Mouse (Mus musculus) megakaryocyte, embryonic 14.5 days (primary cell): Measurements from ENCODE around the gene Spem1. TPM values are rescaled to one million over a fixed set of nuclear protein-coding genes. Genes with fewer than 3 reads are reported as not detected.

Source experiments
- H3K27me3 ChIP-seq: replicated peaks from 2 replicates; pipeline ENCODE3; 2012; ENCODE audit warnings: inconsistent platforms
- H3K36me3 ChIP-seq: replicated peaks from 2 replicates; pipeline ENCODE3; 2012; ENCODE audit warnings: low read length, inconsistent platforms, mixed read lengths
- H3K4me1 ChIP-seq: 2 replicates; pipeline ENCODE4 v1.6.1; 2012; ENCODE audit warnings: inconsistent platforms
- H3K4me3 ChIP-seq: replicated peaks from 2 replicates; pipeline ENCODE3; 2012; ENCODE audit warnings: moderate library complexity, mild to moderate bottlenecking, inconsistent platforms
- H3K9me3 ChIP-seq: 2 replicates; pipeline ENCODE4 v1.6.1; 2012; ENCODE audit warnings: inconsistent platforms
- FLI1 ChIP-seq: IDR thresholded peaks from 2 replicates; pipeline ENCODE4 v1.6.1; 2012; ENCODE audit warnings: low read length, inconsistent platforms, mixed read lengths
- GATA1 ChIP-seq: IDR thresholded peaks from 3 replicates; pipeline ENCODE4 v1.6.1; 2012; ENCODE audit warnings: mixed read lengths, low read length, inconsistent platforms, borderline replicate concordance
- polyA plus RNA-seq: library from polyadenylated mRNA; stranded (reverse); fragments of >175 nt; gene quantifications from 2 replicates; pipeline ENCODE4 v1.2.3, GENCODE M21; 2012; ENCODE audit warnings: low replicate concordance; ENCODE audit not compliant: insufficient read depth

Spem1 gene
- polyA plus RNA-seq, 1 experiment = not detected

DNA sequence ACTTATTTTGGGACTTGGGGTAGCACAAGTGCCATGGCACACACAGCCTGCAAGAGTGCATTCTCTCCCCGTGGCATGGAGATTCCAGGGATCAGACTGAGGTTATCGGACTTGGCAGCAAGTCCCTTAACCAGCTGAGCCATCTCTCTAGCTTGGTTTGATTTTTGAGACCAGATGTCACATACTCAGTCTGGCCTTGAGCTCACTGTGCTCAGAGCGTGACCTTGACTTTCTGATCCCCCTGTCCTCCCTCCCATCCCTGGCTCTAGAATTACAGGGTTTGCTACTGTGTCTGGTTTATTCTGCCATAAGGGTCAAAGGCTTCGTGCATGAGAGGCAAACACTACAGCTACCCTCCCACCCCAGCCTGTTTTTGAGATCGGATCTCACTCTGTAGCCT lies 32.5 kb downstream of the Spem1 start:
- TF ChIP-seq FLI1 (no peak), GATA1 (no peak)
- Histone ChIP-seq H3K4me3 (no peak overlapping the region), H3K9me3 (no peaks in the 10 kb centered on the region), H3K27me3 (peaks cover 24% of the 10 kb centered on the region), H3K36me3 (no peaks in the 10 kb centered on the region), H3K4me1 (peaks cover 19% of the 10 kb centered on the region)

DNA sequence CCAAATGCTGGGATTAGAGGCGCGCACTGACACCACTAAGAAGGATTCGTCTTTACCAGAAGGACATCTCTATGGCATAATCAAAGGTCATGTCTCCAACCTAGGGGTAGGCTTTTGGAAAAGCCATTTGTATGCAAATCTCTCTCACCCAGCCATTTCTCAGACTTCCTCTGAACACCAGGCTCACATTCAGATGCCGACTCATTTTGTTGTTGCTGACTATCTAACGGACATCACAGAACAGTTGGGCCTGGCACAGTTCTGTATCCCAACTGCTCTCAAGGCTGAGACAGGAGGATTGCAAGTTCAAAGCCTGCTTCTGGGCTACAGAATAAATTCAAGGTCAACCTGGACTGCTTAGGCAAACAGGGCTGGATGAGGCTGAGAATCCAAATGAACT lies 34.7 kb downstream of the Spem1 start:
- H3K27me3 ChIP-seq = peaks cover 17% of the 10 kb centered on the region
- TF ChIP-seq GATA1 (no peak), FLI1 (no peak)
- no peaks in the 10 kb centered on the region for H3K9me3 ChIP-seq
- H3K4me3 ChIP-seq = no peak overlapping the region
- peaks cover 13% of the 10 kb centered on the region for H3K4me1 ChIP-seq
- no peaks in the 10 kb centered on the region for H3K36me3 ChIP-seq

DNA sequence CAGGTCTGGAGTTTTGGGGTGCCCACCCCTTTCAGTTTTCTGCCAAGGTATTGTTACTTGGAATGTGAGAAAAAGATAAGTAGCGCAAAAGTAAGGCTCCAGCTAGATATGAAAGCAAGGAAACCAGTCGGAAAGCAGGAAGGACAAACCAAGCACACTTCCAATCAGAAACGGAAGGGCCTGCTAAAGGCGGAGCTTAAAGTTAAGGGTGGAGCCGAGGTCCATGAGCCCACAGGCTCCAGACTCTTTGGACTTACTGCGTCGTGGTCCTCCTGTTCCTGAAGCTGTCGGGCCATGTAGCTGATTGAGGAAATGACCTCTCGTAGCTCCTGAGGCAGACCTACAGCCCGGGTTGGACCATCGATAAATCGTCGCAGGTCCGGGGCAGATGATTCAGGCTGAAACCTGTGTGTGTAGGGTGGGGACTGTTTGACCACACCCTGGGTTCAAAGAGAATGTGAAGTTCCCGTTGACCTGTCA lies 37.1 kb downstream of the Spem1 start:
- Histone ChIP-seq H3K4me1 (peaks cover 17% of the 10 kb centered on the region), H3K4me3 (peak overlapping the region; percentile 79), H3K27me3 (peaks cover 31% of the 10 kb centered on the region), H3K9me3 (no peaks in the 10 kb centered on the region), H3K36me3 (no peaks in the 10 kb centered on the region)
- TF ChIP-seq FLI1 (no peak), GATA1 (no peak)

DNA sequence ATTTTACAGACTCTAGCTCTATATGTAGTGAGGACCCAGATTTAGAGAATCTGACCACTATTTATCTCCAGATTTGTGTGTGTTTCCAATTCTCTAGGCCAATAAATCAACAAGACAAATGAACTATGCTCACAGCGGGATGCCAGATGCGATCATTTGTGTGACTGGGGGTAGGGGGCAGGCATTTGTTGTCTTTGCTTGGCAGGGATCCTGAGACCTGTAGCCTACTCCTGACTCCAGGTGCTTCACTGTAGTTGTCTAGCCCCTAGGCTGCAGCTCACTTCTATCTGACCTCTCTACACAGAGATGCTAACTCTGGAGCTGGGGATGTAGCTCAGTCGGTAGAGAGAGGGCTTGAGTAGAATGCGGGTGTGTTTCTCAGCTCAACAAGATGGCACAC lies 40.2 kb downstream of the Spem1 start:
- Histone ChIP-seq H3K9me3 (no peaks in the 10 kb centered on the region), H3K4me3 (no peak overlapping the region), H3K36me3 (peaks cover 2% of the 10 kb centered on the region), H3K4me1 (peaks cover 19% of the 10 kb centered on the region), H3K27me3 (peaks cover 54% of the 10 kb centered on the region)
- TF ChIP-seq GATA1 (no peak), FLI1 (no peak)

DNA sequence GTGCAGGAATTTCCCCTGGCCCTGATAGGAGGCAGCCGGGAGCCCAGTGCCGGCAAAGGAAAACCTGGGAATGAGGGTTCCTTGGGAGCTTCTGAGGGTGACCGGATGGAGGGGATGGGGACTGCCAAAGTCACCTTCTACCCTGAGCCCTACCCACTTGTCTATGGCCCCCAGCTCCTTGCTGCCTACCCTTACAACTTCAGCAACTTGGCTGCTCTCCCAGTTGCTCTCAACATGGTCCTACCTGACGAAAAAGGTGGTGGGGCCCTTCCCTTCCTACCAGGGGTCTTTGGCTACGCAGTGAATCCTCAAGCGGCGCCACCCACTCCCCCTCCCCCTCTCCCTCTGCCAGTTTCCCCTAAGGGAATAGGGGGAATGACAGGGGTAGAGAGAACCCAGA lies 43.0 kb downstream of the Spem1 start:
- Histone ChIP-seq H3K9me3 (no peaks in the 10 kb centered on the region), H3K27me3 (peaks cover 72% of the 10 kb centered on the region), H3K4me3 (no peak overlapping the region), H3K36me3 (peaks cover 5% of the 10 kb centered on the region), H3K4me1 (peaks cover 31% of the 10 kb centered on the region)
- TF ChIP-seq FLI1 (no peak), GATA1 (no peak)

DNA sequence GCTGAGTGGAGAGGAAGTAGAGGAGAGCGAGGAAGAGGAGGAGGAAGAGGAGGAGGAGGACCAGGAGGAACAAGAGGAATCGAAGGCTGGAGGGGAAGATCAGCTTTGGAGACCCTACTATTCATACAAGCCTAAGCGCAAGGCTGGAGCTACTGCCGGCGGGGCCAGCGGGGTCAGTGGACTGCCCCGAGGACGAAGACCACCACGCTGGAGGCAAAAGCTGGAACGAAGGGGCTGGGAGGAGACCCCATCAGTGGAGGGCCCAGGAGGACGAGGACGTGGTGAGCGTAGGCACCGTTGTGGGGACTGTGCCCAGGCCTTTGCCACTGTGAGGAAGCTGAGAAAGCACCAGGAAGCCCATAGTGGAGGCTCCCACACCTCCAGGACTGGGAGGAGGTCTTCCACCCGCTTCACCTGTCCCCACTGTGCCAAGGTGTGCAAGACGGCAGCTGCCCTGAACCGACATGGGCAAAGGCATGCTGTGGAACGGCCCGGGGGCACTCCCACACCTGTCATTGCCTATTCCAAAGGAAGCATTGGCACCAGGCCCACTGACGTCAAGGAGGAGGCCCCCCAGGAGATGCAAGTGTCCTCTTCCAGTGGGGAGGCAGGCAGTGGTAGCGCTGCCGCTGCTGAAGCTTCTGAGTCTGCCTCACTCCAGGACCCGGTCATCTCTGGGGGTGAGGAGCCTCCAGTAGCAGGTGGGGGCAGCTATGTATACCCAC lies 43.6 kb downstream of the Spem1 start:
- no peak overlapping the region for H3K4me3 ChIP-seq
- peaks cover 5% of the 10 kb centered on the region for H3K36me3 ChIP-seq
- H3K4me1 ChIP-seq = peaks cover 36% of the 10 kb centered on the region
- H3K27me3 ChIP-seq = peaks cover 73% of the 10 kb centered on the region
- no peak for TF ChIP-seq FLI1
- TF ChIP-seq GATA1 = no peak
- H3K9me3 ChIP-seq = no peaks in the 10 kb centered on the region

DNA sequence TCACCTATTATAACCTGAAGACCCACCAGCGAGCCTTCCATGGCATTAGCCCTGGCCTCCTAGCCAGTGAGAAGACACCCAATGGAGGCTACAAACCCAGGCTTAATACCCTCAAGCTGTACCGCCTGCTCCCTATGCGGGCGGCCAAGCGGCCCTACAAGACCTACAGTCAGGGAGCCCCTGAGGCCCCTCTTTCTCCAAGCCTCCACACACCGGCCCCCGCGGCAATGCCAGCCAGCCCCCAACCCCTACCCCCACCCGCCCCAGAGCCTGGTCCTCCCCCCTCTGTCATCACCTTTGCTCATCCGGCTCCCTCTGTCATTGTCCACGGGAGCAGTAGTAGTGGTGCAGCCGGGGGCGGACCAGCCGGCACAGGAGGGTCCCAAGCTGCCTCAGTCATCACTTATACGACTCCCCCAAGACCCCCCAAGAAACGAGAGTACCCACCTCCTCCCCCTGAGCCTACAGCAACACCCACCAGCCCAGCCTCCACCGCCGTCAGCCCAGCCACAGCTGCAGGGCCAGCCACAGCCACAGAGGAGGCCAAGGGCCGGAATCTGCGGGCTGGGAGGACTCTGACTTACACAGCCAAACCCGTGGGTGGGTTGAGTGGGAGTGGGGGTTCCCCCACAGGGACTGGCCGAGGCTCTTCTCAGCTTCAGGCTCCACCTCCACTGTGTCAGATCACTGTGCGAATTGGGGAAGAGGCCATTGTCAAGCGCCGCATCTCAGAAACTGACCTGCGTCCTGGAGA lies 44.3 kb downstream of the Spem1 start:
- peaks cover 41% of the 10 kb centered on the region for H3K4me1 ChIP-seq
- no peak overlapping the region for H3K4me3 ChIP-seq
- no peaks in the 10 kb centered on the region for H3K9me3 ChIP-seq
- H3K36me3 ChIP-seq = peaks cover 5% of the 10 kb centered on the region
- TF ChIP-seq GATA1 (no peak), FLI1 (no peak)
- peaks cover 75% of the 10 kb centered on the region for H3K27me3 ChIP-seq

DNA sequence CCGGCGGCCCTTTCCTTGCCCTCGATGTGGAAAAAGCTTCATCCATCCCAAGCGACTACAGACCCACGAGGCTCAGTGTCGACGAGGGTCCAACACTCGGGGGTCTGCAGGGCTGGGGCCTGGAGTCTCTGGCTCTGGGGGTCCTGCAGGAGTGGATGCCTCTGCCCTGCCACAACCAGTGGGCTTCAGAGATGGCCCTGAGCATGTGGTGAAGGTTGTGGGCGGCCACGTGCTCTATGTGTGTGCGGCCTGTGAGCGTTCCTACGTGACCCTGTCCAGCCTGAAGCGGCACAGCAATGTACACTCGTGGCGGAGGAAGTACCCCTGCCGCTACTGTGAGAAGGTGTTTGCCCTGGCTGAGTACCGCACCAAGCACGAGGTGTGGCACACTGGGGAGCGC lies 45.5 kb downstream of the Spem1 start:
- H3K36me3 ChIP-seq = peaks cover 5% of the 10 kb centered on the region
- H3K9me3 ChIP-seq = no peaks in the 10 kb centered on the region
- no peak for TF ChIP-seq FLI1
- TF ChIP-seq GATA1 = no peak
- peaks cover 65% of the 10 kb centered on the region for H3K27me3 ChIP-seq
- H3K4me3 ChIP-seq = no peak overlapping the region
- peaks cover 41% of the 10 kb centered on the region for H3K4me1 ChIP-seq

DNA sequence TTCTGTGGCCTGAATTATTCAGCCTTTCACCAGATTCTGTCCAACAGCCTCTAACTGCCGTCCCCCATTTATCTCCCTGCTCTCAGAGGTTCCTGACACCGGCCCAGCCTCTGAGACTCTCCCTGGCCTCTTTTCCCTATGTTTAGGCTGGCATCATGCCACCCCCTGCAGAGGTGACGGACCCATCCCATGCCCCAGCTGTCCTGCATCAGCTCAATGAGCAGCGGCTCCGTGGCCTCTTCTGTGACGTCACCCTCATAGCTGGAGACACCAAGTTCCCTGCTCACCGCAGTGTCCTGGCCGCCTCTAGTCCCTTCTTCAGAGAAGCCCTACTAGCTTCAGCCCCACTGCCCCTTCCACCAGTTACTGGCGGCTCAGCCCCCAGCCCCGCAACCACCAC lies 46.3 kb downstream of the Spem1 start:
- H3K4me3 ChIP-seq = no peak overlapping the region
- H3K36me3 ChIP-seq = peaks cover 5% of the 10 kb centered on the region
- H3K4me1 ChIP-seq = peaks cover 39% of the 10 kb centered on the region
- H3K27me3 ChIP-seq = peaks cover 64% of the 10 kb centered on the region
- no peaks in the 10 kb centered on the region for H3K9me3 ChIP-seq
- no peak for TF ChIP-seq FLI1
- no peak for TF ChIP-seq GATA1

DNA sequence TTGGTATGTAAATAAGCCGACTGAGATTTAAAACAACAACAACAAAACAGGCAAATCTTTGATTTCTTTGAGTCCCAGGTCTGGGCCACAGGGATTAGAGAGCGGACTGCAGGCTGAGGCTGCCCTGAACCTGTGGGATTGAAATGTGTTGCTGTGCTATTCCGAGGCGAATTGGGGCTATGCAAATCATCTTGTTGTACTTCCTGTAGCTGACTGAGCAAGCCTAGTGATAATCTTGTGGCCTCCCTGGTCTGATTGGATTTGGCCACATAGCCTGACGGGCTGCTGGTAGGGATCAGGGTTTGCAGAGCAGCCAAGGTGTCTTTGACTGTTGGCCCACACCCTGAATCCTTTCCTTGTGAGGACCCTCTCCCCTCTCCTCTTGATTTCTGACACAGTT lies 47.0 kb downstream of the Spem1 start:
- TF ChIP-seq GATA1 (no peak), FLI1 (no peak)
- no peaks in the 10 kb centered on the region for H3K9me3 ChIP-seq
- H3K27me3 ChIP-seq = peaks cover 61% of the 10 kb centered on the region
- peak overlapping the region; percentile 28 for H3K4me3 ChIP-seq
- H3K36me3 ChIP-seq = peaks cover 5% of the 10 kb centered on the region
- H3K4me1 ChIP-seq = peaks cover 38% of the 10 kb centered on the region

Other genes with a start within 250 kb of the Spem1 start
- 19.7 and 50.2 TPM in 2 replicates for gene Wrap53, start 241.9 kb downstream of the Spem1 start, polyA plus RNA-seq
- 53.2 and 68.6 TPM in 2 replicates for gene Trp53, start 241.8 kb downstream of the Spem1 start, polyA plus RNA-seq
- 2.8 and 4.2 TPM in 2 replicates for gene Atp1b2, start 216.2 kb downstream of the Spem1 start, polyA plus RNA-seq
- gene Shbg, start 204.3 kb downstream of the Spem1 start, polyA plus RNA-seq = not detected in 2 replicates
- gene Sat2, start 200.2 kb downstream of the Spem1 start, polyA plus RNA-seq = not detected in 2 replicates
- 65.7 and 84.9 TPM in 2 replicates for gene Fxr2, start 189.2 kb downstream of the Spem1 start, polyA plus RNA-seq
- not detected in 2 replicates for gene Sox15, start 166.9 kb downstream of the Spem1 start, polyA plus RNA-seq
- 16.2 and 31.6 TPM in 2 replicates for gene Mpdu1, start 159.5 kb downstream of the Spem1 start, polyA plus RNA-seq
- gene Cd68, start 156.0 kb downstream of the Spem1 start, polyA plus RNA-seq = 8.7 and 128 TPM in 2 replicates
- gene Eif4a1, start 149.8 kb downstream of the Spem1 start, polyA plus RNA-seq = 144 and 601 TPM in 2 replicates
- 54.1 and 94.8 TPM in 2 replicates for gene Senp3, start 140.1 kb downstream of the Spem1 start, polyA plus RNA-seq
- 0.56 TPM in 1 of 2 replicates, not detected in the other for gene Tnfsf13, start 136.4 kb downstream of the Spem1 start, polyA plus RNA-seq
- gene Tnfsf12, start 126.3 kb downstream of the Spem1 start, polyA plus RNA-seq = 5.3 and 13.1 TPM in 2 replicates
- gene Tnfsfm13, start 126.1 kb downstream of the Spem1 start, polyA plus RNA-seq = 2.0 and 2.5 TPM in 2 replicates
- 36.5 and 129 TPM in 2 replicates for gene Polr2a, start 63.5 kb downstream of the Spem1 start, polyA plus RNA-seq
- gene Slc35g3, start 60.2 kb downstream of the Spem1 start, polyA plus RNA-seq = not detected in 2 replicates
- 1.9 and 3.9 TPM in 2 replicates for gene Zbtb4, start 56.3 kb downstream of the Spem1 start, polyA plus RNA-seq
- not detected in 2 replicates for gene Chrnb1, start 26.2 kb downstream of the Spem1 start, polyA plus RNA-seq
- 0.64 TPM in 1 of 2 replicates, not detected in the other for gene Fgf11, start 20.3 kb downstream of the Spem1 start, polyA plus RNA-seq
- not detected in 2 replicates for gene Tmem102, start 16.6 kb downstream of the Spem1 start, polyA plus RNA-seq
- gene Gm39566, start 6.9 kb downstream of the Spem1 start, polyA plus RNA-seq = not detected in 2 replicates
- not detected in 2 replicates for gene Spem2, start 3.7 kb downstream of the Spem1 start, polyA plus RNA-seq
- 4.9 and 17.7 TPM in 2 replicates for gene Nlgn2, start 15.6 kb upstream of the Spem1 start, polyA plus RNA-seq
- gene Tmem256, start 16.3 kb upstream of the Spem1 start, polyA plus RNA-seq = 742 and 1,105 TPM in 2 replicates
- 41.3 and 79.4 TPM in 2 replicates for gene Plscr3, start 24.2 kb upstream of the Spem1 start, polyA plus RNA-seq
- not detected in 2 replicates for gene Tnk1, start 36.5 kb upstream of the Spem1 start, polyA plus RNA-seq
- not detected in 2 replicates for gene Tmem95, start 55.8 kb upstream of the Spem1 start, polyA plus RNA-seq
- gene Kctd11, start 59.2 kb upstream of the Spem1 start, polyA plus RNA-seq = 0.98 TPM in 1 of 2 replicates, not detected in the other
- 47.6 and 58.4 TPM in 2 replicates for gene Acap1, start 73.4 kb upstream of the Spem1 start, polyA plus RNA-seq
- gene 2810408A11Rik, start 78.8 kb upstream of the Spem1 start, polyA plus RNA-seq = 0.25 TPM in 1 of 2 replicates, not detected in the other
- gene Neurl4, start 78.9 kb upstream of the Spem1 start, polyA plus RNA-seq = 17.6 and 26.8 TPM in 2 replicates
- gene Gps2, start 91.7 kb upstream of the Spem1 start, polyA plus RNA-seq = 116 and 124 TPM in 2 replicates
- gene Eif5a, start 99.8 kb upstream of the Spem1 start, polyA plus RNA-seq = 2,079 and 2,119 TPM in 2 replicates
- gene Ybx2, start 113.6 kb upstream of the Spem1 start, polyA plus RNA-seq = 0.75 TPM in 1 of 2 replicates, not detected in the other
- not detected in 2 replicates for gene Slc2a4, start 126.0 kb upstream of the Spem1 start, polyA plus RNA-seq
- not detected in 2 replicates for gene Cldn7, start 142.6 kb upstream of the Spem1 start, polyA plus RNA-seq
- 289 and 291 TPM in 2 replicates for gene Ctdnep1, start 159.0 kb upstream of the Spem1 start, polyA plus RNA-seq
- 11.0 TPM in 1 of 2 replicates, not detected in the other for gene Elp5, start 160.3 kb upstream of the Spem1 start, polyA plus RNA-seq
- 495 and 977 TPM in 2 replicates for gene Gabarap, start 169.0 kb upstream of the Spem1 start, polyA plus RNA-seq
- 24.1 and 85.6 TPM in 2 replicates for gene Phf23, start 173.6 kb upstream of the Spem1 start, polyA plus RNA-seq
- 28.6 and 64.4 TPM in 2 replicates for gene Dvl2, start 178.4 kb upstream of the Spem1 start, polyA plus RNA-seq
- gene Acadvl, start 193.2 kb upstream of the Spem1 start, polyA plus RNA-seq = 12.7 and 34.2 TPM in 2 replicates
- gene Dlg4, start 194.8 kb upstream of the Spem1 start, polyA plus RNA-seq = 16.1 and 22.0 TPM in 2 replicates
- 0.36 TPM in 1 of 2 replicates, not detected in the other for gene Asgr1, start 231.9 kb upstream of the Spem1 start, polyA plus RNA-seq